Mouse (Mus musculus) bone marrow macrophage, adult 2 months (primary cell): ENCODE measurements around the gene Zfp473.

Experiments used
- CTCF ChIP-seq: IDR thresholded peaks from 2 replicates; pipeline ENCODE4 v1.5.1; 2012; ENCODE audit warnings: low read depth, mild to moderate bottlenecking, low read length, moderate library complexity
- POLR2A ChIP-seq: IDR thresholded peaks from 2 replicates; pipeline ENCODE4 v1.6.1; 2012; ENCODE audit warnings: mild to moderate bottlenecking, low read depth, low read length, borderline replicate concordance

DNA sequence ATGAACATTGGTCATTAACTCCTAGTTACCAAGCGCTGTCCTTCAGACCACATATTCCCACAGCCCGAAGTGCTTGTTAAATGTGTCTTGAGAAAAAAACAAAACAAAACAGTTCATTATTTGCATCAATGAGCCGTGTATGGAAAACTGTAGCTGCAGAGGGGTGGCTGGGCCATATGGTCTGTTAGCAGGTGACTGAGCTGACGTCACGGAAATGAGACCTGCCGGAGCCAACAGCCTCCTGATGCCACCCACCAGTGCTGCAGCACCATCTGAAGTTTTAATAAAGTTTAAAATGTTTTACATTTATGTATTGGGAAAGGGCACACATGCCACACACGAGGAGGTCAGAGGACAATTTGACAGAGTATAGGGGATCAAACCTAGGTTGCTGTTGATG, 61.5 kb downstream of the Zfp473 start:
- TF ChIP-seq CTCF, result no peak
- no peak for TF ChIP-seq POLR2A
